Mouse (Mus musculus): ENCODE data around the gene Bcl2l11. TPM values are rescaled to one million over a fixed set of nuclear protein-coding genes. Genes with fewer than 3 reads are reported as not detected.
"Not testable (repeated sequence)": the region's sequence is repeated elsewhere in the genome, so short reads cannot be mapped to it uniquely, and the experiment has no call there.

The Bcl2l11 gene
- 1 to 10 TPM; 6.2 to 7.1 TPM for total RNA-seq (2021)

DNA sequence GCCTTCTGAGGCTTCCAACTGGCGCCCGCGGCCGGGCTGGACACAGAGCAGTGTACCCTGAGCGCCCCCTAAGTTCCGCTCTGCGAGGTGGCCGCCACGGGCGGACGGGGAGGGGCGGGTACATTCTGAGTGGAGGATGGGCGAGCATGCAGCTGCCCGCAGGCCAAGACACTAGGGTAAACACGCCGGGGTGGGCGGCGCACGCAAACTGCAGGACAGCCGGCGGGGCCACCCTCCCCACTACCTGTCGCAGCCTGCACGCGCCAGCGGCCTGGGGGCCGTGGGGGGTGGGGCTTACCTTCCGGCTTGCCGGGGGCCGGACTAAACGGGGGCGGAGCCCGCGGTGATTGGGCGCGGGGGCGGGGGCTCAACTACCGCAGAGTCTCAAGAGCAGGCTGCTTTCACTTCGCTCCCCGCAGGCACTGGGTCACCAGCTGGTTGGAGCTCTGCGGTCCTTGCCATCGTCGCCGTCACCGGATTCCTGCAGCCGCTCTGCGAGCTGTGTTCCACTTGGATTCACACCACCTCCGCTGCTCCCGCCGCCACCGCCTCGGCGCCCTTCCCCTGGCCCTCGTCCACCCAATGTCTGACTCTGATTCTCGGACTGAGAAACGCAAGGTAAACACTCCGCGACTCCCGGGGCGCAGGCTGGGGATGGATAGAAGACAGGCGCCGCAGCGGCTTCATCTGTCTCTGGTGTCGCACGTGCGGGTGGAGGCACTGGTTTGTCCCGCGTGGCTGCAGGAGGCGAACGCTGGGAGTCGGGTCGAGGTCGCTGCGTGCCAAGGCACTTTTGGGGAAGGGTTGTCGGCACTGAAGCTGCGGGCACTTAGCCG, at the start of gene Bcl2l11:
Gene Bcl2l11 (plus strand): TSS at position 404 of the 836 bp plus-strand sequence.
- peak; percentile 86 to 88 for DNase-seq (ENCODE audit: low spot score in 2 of 2)
- intact Hi-C loops (cut with DNase I), result loop anchor here (10.0 kb wide), 1 partner anchor 189 kb away; no protein-coding TSS in a partner anchor

DNA sequence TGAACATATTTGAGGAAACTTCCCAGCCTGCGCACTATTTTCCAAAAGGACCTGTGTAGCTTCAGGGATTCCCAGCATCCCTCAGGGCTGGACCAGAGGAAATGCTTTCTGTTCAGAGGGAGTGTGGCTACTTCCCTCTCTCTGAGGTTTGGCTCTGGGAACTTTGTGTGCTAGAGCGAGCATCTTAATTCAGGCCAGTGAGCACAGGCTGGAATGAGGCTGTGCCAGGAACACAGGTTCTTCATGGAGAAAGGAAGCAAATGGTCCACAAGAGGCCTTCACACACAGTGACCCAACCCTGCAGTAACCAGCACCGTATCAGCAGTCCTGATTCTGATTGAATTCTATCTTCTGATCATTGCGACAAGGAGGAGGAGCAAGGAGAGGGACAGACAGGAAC, 48.9 kb upstream of the Bcl2l11 start:
- intact Hi-C loops (cut with DNase I), result no loop called here

DNA sequence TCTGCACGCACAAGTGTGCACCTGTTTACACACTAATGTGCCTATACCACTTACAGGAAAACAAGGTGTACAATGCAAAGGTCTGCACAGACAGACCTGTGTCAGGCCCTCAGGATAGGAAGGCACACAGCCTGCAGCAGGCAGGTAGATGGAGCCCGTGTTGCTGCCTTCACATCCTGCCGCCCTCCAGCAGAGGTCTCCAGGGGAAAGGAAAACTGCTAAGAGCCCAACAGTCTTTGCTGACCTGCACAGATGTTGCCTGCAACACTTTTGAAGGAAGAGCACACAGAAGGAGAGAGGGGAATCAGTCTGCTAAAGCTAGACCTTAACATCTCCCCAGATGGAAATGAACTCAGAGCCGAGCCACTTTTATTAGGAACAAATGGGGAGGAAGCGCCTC, 47.0 kb upstream of the Bcl2l11 start:
- intact Hi-C loops (cut with DNase I), result no loop called here
- no peak for DNase-seq (ENCODE audit: low spot score in 2 of 2)

More for the DNA sequence above, 48.9 kb upstream of the Bcl2l11 start:
- no peak for DNase-seq (ENCODE audit: low spot score in 2 of 2)

DNA sequence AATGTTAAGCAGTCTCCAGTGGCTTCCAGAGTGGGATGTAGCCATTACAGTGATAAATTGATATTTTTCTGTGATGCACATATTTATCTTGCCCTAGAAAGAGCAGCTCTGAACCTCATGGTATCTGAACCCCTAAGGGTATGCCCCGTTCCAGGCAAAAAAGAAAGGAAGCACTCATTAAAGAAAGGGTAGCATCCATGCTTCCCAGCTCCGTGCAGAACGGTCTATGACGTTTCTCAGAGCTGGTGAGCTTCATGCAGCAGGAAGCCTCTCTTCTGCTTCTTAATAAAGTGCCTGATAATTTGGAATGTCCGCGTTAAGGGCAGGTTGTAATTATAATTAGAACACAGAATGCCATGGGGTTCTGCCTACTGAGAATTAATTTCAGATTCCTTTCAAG, 46.5 kb upstream of the Bcl2l11 start:
- DNase-seq (ENCODE audit: low spot score in 2 of 2), result no peak
- intact Hi-C loops (cut with DNase I), result no loop called here

DNA sequence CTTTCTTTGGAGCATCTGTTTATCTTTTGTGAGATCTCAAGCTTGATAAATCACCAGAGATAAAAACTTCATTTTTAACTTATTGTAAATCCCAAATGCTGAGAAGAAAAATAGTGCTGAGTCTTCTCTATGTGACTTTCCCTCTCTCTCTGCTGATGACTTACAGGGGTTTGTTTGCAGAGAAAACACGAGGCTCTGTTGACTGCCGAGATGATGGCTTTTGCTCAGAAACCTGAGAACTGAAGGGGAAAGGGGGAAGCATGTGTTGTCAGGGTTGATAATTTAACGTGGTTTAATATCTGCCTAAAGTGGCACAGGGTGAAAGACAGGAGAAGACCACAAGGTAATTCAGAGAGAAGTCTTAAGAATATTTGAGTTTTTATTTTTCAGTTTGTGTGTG, 42.0 kb upstream of the Bcl2l11 start:
- DNase-seq (ENCODE audit: low spot score in 2 of 2), result no peak
- intact Hi-C loops (cut with DNase I), result no loop called here

DNA sequence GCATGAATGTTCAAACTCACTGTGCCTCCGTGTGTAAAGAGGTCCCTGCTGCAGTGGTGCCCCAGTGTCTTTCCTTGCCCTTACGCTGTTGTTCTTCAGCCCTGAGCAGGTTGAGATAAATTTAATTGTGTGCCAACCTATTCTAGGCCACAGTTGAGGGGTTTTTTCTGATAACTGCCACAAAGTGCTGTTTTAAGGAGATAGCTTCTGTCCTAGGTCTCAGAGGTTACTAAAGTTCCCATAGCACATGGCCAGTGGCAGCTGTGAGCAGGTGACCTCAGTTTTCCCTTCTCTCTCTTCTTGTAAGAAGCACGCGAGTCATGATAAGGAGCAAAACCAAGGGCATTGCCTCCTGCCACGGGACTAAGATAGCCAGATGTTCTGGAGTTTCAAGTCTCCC, 41.2 kb upstream of the Bcl2l11 start:
- no peak for DNase-seq (ENCODE audit: low spot score in 2 of 2)
- intact Hi-C loops (cut with DNase I), result no loop called here

DNA sequence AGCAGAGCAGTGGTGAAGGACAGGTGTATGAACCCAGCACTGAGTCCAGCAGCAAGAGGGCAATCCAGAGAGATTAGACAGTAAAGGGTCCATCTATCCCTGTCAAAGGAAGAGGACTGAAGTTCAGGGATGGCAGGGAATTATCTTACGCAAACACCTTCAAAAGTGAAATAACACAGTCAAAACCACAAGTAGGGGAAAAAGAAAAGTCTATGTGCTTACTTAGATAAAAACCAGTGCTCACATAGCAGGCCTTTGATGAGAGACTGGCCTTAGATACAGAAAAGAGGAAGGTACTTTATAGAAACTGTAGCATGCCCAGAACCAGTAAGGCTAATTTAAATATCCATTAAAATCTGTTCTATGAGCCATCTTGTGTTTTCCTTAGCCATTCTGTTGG, 40.4 kb upstream of the Bcl2l11 start:
- intact Hi-C loops (cut with DNase I), result no loop called here
- DNase-seq (ENCODE audit: low spot score in 2 of 2), result no peak

DNA sequence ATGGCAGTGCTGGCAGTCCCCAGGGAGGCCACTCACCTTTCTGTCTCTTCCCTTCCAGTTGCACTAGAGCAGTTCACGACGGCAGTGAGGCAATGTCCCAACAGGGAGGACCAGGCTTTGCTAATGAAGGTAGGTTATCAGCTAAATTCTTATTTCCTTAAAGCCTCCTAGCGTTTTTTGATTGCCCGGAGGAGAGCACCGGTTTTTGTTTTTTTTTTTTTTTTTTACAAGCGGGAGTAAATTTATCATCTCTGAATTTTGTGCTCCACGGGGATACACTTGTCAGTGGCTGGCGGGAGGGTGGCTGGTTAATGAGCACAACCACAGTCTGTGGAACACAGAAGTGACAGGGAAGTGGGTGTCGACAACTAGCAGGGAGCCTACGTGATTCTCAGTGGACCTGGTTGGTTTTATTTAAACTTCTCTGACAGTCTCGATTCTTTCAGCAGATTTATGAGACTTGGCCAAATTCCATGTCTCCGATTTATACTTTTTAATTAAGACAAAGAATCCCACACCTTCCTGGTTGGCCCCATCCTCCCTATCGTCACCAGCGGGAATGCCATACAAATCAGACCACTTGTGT, 39.4 kb upstream of the Bcl2l11 start:
- DNase-seq (ENCODE audit: low spot score in 2 of 2), result no peak
- intact Hi-C loops (cut with DNase I), result no loop called here

DNA sequence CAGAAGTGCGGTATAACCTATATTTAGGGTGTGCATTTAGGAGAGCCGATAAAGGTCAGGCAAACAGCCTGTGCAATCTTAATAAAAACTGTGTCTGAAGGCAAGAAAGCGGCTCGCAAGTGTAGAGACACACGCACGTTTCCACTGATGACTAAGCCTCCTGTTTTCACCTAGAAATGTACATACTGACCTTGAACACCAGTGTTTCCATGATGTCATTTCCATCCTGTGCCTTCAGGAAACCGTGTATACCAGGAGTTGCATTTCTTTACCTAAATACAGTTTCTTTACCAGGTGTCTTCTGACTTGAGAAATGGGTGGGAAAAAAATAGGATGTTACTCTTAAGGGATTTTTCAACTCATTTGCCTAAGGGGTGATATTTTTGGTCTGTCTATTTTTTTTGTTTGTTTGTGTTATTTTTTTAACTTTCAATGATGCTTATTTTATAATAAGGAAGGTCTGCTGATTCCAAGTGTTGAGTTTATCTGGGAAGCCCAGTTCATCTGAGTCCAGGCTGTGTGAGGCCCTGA, 38.8 kb upstream of the Bcl2l11 start:
- DNase-seq (ENCODE audit: low spot score in 2 of 2), result no peak
- intact Hi-C loops (cut with DNase I), result no loop called here

DNA sequence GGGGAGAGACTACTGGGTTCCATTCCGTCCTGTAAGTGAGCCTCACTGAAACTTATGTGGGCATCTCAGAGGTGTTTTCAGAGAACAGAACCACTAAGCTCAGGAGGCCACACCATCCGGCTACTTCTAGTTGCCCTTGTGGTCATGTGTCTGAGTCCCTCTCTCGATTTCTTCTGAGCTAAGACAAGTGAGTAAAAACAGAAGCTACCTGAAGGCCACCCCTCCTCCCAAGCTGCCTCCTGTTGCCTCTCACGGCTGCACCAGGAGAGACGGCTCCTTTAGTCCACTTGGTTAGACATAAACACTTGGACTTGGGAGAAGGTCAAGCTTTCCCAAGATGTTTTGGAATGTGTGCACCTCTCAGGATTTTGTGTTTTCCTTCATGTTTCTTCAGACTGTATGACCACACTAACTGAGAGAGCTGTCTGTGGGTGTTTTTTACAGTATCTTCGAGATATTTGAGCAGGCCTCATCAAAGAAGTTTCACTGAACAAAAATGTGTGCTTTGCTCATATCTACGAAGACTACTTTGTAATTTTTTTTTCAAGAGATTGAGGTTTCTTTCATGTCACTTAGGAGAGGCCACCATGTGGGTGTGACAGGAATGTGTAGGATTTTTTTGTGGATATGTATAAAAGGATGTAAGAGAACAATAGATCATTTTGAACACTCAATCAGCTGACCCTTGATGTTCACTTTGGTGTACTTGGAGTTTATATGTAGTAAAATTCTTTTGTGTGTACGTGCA, 37.9 kb upstream of the Bcl2l11 start:
- no peak for DNase-seq (ENCODE audit: low spot score in 2 of 2)
- intact Hi-C loops (cut with DNase I), result no loop called here

DNA sequence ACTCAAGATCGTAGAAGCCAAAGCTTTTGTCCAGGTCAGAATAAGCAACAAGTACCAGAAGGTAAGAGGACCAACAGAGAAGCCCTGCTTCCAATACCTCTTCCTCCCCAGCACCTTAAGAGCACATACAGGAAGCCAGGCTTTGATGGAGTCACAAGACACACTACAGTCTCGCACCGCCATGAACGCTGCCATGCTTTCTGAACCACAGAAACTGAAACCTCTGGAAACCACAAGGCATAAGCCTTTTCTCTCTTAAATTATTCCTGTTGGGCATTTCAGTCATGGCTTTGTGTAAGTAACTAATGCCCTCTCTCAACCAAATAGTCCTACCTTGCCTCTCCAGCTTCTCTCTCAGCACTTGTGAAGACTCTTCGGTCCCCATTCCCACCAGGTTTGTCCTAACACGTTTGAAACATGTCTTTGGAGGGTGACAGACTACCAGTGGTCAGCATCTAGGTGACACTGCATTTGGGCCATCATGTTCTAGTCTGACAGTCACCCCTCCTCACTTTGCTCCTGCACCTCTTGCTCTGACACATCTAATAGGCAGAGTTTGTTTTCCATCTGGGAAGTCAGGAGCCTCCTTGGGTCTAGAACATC, 35.5 kb upstream of the Bcl2l11 start:
- DNase-seq (ENCODE audit: low spot score in 2 of 2), result no peak
- intact Hi-C loops (cut with DNase I), result no loop called here

DNA sequence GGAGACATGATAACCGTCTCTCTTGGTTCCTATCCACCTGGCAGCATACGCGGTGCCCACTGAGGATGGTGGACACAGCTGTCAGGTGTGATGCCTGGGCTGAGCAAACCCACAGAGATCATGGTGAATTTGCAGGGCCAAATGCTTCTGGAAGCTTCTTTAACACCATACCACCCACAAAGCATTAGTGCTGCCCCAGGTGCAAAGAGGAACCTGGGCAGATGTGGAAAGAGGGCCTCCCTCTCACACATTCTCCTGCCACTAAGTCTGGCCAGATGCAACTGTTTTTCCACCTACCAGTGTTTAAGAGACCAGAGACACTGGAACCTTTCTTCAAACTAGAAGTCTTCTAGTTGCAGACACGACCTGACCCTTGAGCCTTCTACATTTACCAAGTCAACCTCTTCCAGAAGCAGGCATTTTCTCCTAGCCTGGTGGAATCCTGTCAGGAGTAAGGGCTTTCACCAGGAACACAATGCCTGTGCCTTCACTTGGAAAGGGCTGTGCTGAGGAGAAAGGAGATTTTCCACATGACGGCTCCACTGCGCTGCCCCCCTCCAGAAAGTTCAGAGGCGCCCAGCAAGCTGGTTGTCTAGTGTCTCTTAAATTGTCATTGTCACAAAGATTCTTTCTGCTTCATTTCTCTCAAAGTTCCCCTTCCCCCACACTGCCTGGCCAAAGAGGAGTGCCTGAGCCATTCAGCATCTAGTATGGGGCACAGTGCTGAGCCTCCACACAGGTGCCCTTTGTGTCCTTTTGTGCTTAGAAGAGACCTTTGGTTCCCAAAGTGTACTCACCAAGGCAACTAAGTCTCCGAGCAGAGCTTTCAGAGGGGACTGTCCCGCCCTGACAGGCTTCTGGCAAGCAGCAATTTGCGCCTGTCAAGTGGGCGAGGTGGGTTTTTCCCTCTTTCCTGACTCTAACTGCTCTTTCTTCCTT, 34.1 kb upstream of the Bcl2l11 start:
- no peak for DNase-seq (ENCODE audit: low spot score in 2 of 2)
- intact Hi-C loops (cut with DNase I), result no loop called here

DNA sequence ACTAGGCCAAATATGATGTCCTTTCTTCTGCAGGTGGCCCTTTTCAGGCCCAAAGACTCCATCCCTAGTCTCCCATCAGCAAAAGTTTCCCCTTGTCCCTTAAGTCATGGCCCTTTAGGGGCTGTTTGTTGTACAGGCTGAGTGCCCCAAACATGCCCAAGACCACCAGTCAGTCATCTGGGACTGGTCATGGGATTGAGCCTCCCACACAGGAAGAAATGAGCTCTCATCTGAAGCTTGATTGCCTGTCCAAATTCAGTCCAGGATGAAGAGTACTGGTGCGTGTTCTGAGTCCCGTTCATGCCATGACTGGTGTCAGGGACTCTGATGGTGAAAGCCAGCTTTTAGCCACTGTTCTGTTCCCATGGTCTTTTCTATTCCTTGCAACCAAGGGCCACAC, 33.4 kb upstream of the Bcl2l11 start:
- no peak for DNase-seq (ENCODE audit: low spot score in 2 of 2)
- intact Hi-C loops (cut with DNase I), result no loop called here

DNA sequence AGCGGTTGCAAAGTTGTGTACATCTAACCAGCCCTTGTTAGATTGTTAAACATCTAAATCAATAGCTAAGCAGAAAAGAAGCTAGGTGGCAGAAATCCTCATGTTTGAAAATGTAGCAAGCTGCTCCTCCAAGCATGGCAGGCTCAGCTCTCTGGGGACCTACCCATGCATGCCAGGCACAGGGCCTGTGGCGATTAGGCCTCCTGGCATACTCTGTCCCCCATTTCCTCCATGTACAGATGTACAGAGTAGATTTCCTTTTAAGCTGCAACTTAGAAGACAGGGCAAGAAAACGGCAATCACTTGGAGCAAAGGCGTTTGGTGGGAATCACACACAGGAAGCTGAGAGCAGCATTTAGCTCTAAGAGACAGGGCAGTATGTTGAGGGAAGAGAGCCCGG, 31.6 kb upstream of the Bcl2l11 start:
- intact Hi-C loops (cut with DNase I), result no loop called here
- DNase-seq (ENCODE audit: low spot score in 2 of 2), result no peak

DNA sequence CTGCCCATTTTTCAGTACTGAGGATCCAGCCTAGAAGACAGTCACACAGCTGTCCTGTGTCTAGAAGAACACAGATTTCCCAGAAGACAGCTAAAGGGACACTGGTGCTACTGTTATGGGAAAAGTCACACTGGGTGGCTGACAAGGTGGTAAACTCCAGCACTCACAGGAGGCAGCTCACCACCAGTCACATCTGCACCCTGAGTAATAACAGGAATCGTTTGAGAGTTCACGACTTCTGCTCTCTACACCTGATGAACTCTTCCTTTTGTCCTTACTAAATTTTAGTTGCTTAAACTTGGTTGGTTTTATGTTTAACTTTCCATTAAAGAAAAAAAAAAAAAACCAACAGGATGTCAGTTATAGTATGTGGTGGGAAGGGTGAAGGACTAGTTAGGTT, 31.2 kb upstream of the Bcl2l11 start:
- intact Hi-C loops (cut with DNase I), result no loop called here
- DNase-seq (ENCODE audit: low spot score in 2 of 2), result no peak

DNA sequence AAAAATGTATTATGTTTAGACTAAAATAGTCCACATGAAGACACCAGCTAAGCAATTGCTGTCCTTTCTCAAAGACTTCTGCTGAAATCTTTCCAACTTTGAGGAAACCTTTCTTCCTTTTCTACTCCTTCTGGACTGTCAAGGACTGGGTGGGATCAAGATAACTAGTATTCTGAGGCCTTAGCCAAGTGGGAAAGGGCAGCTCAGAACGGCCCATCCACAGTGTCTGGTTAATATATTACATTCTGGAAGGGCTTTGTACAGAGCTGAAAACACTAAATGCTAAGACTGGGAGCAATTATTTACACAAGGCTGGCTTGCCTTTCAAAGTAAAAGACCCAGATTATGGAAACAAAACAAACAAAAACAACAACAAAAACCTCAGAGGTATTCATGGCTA, 30.6 kb upstream of the Bcl2l11 start:
- intact Hi-C loops (cut with DNase I), result no loop called here
- no peak for DNase-seq (ENCODE audit: low spot score in 2 of 2)

DNA sequence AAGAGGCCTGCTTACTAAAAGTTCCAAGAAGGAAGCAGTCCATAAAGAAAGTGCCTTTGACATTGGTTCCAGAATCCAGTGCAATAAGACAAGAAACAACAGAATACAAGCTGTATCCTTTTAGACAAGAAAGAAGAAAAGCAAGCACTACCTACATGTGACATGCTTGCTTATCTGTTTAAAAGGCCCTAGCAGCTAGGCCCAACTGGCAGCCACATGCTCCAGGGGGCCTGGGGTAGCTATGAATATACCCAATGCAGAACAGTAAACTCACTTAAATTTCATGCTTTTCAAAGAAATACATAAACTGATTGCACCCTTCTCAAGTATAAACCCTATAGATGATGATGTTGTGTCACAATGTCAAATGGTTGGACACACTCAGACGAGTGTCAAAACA, 29.8 kb upstream of the Bcl2l11 start:
- DNase-seq (ENCODE audit: low spot score in 2 of 2), result no peak
- intact Hi-C loops (cut with DNase I), result no loop called here

DNA sequence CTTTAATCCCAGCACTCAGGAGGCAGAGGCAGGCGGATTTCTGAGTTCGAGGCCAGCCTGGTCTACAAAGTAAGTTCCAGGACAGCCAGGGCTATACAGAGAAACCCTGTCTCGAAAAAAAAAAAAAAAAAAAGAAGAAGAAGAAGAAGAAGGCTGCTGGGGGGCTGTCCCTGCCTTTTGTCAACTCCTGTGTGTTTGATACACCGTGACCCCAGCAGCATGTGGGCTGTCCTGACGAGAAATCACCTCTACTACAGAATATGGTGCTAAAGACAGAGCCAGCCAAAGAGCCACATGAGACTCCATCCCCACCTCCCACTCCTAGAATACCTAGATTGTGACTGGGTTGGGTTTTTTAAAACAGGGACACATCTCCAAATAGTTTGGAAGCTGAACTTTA, 27.7 kb upstream of the Bcl2l11 start:
- intact Hi-C loops (cut with DNase I); DNase-seq (ENCODE audit: low spot score in 2 of 2): not testable (repeated sequence)

DNA sequence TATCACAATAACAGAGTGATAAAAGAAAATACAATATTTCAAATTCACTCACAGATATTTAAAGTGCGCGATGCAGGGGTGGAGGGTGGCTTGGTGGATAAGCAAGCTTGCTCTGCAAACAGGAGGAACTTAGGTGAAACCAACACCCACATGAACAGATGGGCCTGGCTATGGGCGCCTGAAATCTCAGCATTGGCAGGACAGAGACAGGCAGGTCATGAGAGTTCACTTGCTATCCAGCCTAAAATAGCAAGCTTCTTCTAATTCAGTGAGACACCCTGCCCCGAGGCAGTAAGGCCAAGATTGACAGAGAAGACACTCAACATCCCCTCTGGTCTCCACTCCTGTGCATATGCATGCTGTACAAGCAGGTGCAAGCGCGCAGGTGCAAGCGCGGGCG, 23.8 kb upstream of the Bcl2l11 start:
- no peak for DNase-seq (ENCODE audit: low spot score in 2 of 2)
- intact Hi-C loops (cut with DNase I), result no loop called here

Data from left cerebral cortex, postnatal 36 days (tissue).